Mouse (Mus musculus) cerebellum, postnatal 36 days (tissue): ENCODE measurements around the gene Pih1d1.
"Not testable (repeated sequence)": the region's sequence is repeated elsewhere in the genome, so short reads cannot be mapped to it uniquely, and the experiment has no call there.

Source experiments
- DNase-seq, 2 experiments: peaks; one replicate each; pipeline ENCODE4 v3.0.0; 2021 to 2022; ENCODE audit warnings: mixed read lengths in 2 of 2

Gene Pih1d1

DNA sequence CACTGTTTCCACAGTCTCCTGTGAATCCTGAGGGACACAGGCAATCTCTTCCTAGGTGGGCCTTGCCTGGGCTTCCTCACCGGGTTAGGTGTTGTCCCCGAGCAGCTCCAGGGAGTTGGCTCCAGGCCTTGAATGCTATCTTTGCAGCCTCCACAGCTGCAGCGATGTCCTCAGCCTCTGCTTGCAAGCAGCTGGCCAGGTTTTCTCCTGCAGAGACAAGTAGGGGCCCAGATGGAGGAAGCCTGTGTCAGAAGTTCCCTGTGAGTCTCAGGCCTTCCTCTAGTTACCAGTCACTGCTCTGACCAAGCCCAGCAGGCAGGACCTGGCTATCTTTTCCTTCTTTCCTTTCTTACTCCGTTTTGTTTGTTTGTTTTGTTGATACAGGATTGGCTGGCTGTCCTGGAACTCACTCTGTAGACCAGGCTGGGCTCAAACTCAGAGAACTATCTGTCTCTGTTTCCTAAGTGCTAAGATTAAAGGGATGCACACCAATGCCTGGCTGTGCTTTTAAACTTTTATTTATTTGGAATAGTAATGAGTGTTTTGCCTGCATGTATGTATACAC lies 5.5 kb upstream of the Pih1d1 start:
- DNase-seq: no peak

DNA sequence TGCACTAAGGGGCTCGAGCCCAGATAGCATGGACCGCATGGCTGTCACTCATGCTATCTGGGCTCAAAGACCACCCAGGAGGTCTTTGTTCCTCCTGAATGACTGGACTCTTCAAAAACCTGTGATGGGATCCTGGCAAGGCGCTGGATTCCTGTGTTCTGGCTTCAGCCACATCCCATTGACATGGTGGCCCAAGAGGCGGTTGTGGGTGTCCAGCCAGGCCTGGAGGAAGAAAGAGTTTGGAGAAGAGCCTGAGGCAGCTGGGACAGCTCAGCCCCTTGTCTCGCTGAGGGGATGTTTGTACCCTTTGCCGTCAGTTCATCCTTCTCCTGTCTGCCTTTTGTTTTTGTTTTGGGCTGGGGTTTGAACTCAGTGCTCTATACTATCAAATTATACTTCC lies 4.6 kb upstream of the Pih1d1 start:
- DNase-seq: no peak

DNA sequence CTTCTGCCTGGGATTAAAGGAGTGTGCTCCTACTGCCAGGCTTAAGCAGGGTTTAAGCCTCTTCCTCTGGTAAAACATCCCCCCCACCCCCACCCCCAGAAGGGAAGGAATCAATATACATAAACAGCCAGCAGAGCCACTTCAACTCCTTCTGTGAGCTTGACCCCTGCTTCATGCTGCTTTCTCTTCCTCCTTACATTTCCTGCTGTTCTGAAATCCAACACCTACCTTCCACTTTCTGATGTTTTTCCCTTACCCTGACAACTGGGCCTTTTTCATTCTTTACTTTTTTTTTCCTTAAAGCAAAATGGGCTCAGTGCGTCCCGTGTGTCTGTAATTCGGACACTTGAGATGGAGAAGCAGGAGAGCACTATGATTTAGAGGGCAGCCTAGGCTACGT lies 3.8 kb upstream of the Pih1d1 start:
- DNase-seq: no peak

DNA sequence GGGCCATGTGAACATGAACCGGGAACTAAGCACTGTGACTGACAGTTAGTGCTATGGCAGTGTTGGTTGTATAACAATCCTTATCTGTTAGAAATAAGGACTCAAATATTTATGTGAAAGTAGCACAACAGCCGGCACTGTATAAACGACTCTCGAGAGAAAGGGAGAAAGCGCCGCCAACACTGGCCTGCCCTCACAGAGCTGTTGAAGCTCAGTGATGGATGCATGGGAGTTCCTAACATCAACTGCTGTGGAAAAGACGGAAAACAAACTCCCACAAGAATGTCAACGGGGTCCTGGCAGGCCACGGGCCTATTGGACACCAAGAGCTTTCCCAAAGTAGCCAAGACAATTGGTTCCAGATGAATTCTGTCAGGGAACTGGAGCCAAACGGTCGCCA lies 2.8 kb upstream of the Pih1d1 start:
- no peak for DNase-seq

DNA sequence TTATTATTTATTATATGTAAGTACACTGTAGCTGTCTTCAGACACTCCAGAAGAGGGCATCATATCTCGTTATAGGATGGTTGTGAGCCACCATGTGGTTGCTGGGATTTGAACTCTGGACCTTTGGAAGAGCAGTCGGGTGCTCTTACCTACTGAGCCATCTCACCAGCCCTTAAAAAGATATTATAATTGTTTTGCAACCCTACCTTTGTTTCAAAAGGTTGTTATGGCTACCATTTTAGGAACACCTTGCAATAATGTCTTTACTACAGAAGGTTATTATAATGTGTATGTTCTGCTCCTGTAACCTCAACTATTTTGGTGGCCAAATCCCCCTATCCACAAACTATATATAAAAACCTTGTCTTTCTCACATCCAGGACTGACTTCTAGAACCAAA lies 1.1 kb upstream of the Pih1d1 start:
- not testable (repeated sequence) for DNase-seq

DNA sequence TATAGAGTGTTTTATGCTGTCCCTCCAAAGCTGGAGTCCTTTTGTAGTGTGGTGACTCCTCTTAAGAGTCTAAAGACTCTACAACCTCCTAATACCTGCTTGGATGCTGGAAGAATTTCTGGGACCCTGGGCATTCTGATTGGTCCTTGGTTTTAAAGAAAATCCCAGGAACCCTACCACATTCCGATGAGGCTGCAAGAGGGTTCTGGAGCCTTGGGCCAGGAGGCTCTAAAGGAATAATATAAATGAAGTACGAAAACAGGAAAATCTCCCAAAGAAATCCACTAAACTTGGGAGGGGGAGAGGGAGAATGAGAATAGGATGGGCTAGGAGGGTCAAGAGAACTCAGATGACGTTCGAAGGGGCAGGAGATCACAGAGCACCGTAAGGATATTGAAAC lies 517 bp upstream of the Pih1d1 start:
- DNase-seq: no peak

DNA sequence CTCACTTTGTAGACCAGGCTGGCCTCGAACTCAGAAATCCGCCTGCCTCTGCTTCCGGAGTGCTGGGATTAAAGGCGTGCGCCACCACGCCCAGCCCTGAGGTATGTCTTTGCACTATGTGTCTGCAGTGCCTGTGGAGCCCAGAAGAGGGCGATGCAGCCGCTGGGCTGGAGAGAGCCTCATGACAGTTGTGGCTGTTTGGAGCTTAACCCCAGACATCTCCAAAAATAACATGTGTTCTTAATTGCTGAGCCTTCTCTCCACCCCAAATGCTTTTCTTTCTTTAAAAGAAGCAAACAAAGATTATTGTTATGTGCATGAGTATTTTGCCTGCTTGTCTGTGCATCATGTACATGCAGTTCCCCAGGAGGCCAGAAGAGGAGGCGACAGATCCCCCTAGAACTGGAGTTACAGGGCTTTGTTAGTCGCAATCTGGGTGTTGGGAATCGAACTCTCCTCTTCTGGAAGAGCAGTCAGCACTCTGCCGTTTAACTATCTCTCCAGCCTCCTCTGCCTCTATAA lies 951 bp downstream of the Pih1d1 start:
- peak; percentile 66 to 68 for DNase-seq

DNA sequence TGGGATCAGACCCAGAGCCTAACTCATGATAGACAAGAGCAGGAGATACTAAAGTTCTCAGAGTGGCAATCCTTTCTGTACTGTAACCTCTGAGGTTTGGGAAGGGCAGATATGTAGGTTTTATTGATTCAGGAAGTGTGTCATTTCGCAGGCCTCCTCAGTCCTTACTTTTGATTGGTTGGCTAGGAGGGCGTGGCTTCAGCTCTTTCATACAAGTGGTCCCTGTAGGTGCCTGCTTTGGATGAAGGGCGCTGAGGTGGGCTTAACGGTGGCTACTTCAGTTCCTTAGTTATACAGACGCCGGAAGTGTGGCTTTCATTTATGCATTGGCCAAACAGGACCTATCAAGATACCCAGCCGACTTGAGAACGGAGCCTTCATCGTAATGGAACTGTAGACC lies 1.5 kb downstream of the Pih1d1 start:
- DNase-seq: no peak

DNA sequence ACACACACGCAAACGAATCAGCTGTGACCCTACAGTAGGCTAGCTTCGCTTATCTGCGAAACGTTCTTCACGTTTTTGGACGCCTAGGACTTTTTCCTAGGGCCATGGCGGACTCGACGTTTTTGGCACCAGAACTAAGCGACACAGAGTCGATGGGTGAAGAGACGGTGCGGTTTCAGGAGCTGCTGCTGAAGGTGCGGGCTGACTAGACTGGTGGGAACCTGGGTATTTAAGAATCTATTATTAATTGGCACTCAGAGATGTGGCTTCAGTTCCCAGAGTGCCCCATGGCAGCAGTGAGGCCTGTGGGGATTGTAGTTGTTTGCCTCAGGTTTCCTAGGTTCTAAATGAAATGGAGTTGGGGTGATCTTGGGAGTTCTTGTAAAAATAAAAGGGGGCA lies 2.1 kb downstream of the Pih1d1 start:
- DNase-seq: no peak

DNA sequence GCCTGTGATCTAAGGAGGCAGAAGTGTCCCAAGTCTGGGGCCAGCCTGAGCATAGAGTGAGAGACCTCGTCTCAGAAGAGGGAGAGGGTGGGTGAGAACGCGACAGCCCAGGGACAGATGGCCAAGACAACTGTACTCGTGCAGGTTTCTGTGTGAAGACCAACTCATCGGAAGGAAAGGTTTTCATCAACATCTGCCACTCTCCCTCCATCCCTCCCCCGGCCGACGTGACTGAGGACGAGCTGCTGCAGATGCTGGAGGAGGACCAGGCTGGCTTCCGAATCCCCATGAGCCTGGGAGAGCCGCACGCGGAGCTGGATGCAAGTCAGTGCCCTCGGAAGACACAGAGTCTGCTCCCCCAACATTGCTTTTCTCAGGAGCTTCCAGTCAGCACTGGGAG lies 3.4 kb downstream of the Pih1d1 start:
- no peak for DNase-seq

DNA sequence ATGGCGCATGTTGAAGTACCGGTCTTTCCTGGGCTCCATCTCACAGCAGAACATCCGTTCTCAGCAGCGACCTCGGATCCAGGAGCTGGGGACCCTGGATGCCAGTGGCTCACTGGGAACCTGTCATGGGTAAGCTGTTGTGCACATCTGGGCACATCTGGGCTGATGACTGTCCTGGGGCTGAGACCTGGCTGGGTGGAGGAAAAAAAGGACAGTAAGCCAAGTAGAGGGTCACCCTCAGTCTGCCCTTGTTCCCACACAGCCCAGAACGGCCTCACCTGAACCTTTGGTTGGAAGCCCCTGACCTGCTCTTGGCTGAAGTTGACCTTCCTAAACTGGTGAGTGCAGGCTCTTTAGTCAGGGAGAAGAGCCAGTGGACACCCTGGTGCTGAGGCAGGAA lies 4.9 kb downstream of the Pih1d1 start:
- no peak for DNase-seq

DNA sequence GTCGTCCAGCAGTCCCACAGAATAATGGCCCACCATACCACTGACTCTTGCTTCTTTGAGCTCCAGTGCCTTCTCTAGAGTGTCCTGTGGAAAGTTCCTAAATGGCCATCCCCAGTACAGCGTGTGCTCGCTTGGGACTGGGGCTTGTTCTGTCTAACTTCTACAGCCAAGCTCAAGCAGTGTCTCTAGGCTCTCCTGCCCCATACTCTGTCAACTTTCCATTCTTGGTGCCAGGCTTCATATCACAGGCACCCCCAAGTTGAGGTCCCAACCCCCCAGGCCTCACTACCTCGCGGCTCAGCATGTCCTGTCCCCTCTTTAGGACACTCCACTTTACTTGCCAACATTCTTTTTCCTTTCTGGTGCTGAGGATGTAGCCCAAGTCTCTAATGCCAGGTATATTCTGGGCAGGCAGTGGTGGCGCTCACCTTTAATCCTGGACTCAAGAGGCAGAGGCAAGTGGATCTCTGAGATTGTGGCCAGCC lies 6.3 kb downstream of the Pih1d1 start:
- DNase-seq: no peak

DNA sequence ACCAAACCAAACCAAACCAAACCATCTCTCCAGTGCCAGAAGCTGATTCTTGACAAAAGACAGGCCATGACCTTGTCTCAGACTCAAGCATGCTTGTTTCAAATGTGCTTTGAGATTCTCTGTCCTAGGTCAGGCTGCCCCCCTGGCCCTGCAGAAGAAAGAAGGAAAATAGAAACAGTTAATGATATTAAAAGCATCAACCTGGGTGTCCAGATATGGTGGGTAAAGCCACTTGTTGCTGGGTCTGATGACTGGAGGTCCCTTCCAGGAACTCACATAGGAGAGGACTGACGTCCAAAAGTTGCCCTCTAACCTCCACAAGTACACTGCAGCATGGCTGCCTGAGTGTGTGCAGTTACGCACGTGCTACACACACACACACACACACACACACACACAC lies 6.8 kb downstream of the Pih1d1 start:
- no peak for DNase-seq

DNA sequence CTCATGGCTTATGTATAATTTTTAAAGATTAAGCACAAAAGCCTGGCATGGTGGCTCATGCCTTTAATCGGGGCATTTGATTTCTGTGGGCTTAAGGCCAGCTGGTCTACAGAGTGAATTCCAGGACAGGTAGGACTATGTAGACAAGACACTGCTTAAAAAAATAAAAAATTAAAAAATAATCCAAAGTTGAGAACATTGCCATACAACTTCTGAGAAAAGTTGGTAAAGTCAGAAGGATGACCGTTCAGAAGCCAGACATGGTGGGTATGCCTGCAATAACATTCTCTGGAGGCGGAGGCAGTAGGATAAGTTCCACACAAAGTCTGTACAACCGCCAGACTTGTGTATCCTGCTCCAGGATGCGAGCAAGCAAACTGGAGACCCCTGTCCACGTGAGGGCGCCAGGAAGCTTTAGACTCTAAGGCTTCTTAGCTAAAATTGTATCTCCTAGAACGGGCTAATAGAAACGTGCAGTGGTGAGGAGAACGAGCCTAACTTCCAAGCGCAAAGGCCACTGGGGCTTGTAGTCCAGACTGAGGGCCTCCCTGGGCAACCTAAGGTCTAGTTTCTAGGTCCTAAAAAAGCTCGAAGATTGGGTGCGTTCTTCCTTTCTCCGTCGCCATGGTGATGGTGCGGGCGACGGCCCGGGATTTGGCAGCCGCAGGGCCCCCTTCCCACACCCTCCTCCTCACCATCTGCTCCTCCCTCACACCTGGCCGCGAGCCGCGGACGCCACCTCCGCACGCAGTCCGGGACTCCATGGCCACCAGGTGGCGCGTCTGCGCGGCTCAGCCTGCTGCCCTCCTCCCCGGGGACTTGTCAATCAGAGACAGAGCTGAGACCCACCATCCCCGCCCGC lies 7.7 kb downstream of the Pih1d1 start:
- peak; percentile 98 to 99 for DNase-seq

DNA sequence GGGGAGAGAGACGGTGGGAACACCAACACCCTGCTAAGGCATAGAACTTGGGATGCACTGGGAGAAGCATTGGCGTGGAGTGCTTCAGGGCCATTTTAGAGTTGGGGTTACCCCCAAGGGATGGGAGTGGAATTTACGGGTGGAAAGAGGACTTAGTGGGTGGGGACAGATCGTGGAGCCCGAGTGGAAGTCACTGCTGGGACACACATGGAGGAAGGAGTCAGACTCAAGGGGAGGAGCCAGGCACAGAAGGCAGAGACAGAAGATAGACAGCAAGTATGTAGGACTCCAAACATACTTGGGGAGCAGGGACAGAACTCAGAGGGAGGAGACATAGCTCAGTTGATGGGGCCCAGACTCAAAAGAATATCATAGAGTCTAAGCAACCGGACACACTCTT lies 8.4 kb downstream of the Pih1d1 start:
- DNase-seq: no peak

DNA sequence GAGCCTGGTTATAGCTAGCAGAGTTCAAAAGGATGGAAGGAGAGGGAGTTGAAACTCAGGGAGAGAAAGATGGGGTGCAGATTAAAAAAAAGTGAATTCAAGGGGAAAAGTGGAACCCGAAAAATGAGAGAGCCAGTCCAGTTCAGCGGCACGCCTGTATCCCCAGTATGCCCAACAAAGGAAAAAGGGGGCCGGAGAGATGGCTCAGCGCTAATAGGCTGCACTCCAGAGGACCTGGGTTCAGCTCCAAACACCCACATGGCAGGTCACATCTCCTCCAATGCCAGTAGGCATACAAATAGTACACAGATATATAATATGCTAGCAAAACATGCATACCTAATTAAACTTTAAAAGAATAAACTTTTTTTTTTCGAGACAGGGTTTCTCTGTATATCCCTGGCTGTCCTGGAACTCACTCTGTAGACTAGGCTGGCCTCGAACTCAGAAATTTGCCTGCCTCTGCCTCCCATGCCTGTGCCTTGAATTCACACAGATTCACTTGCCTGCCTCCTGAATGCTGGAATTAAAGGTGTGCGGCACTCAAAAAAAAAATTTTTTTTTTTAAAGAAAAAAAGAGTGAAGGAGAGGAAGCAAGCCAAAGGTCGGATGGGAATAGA lies 9.0 kb downstream of the Pih1d1 start:
- DNase-seq: no peak

DNA sequence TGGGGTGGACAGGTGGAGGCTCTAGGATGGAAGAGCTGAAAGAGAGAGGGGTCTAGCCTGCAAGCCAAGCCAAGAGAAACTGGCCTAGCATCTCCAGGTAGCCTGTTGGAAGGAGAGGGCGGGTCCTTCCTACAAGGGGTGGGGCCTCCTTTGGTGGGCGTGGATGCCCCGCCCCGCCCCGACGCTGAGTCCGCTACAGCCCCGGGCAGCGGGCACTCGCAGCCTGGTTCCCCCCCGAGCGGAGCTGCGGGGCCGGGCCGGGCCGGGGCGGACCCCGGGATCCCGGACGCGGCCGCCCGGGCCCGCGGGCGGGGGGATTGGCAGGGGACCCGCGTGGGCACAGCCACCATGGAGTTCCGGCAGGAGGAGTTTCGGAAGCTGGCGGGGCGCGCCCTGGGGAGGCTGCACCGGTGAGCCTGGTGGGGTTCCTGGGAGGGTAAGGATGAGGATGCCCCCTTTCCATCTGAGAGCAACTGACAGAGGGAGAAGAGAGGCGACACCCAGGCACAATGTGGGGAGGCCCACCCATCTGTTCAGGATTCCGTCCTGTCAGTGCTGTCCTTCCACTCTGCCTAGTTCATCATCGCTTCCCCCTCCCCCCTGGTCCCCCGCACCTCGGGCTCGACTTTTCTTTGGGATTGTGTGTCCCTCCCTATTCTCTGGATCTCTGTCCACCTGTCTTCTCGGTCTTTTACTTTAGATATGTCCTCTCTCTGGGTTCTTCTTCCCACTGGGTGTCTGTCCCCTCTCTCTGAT lies 9.8 kb downstream of the Pih1d1 start, which contains the start of gene Slc17a7:
Gene Slc17a7 (plus strand): TSS at position 215 of the 756 bp plus-strand sequence.
- peak; percentile 79 to 85 for DNase-seq

DNA sequence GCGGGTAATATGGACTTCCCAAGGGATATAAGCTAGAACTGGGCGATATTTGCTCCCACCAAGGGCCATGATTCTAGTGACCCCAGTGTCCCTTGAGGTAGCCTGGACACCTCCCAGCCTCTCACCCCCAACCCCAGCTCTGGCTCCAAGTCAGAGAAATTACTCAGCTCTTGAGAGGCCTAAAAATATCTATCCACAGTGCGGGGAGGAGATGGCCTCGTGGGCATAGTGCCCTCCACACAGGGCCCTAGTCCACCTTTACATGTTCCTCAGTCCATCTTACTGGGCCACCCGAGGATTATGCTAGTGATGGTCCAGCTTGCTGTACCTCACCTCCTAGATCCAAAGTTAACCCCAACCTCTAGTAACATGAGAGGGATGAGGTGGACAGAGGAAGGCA lies 10.7 kb downstream of the Pih1d1 start:
- peak; percentile 66 to 74 for DNase-seq

DNA sequence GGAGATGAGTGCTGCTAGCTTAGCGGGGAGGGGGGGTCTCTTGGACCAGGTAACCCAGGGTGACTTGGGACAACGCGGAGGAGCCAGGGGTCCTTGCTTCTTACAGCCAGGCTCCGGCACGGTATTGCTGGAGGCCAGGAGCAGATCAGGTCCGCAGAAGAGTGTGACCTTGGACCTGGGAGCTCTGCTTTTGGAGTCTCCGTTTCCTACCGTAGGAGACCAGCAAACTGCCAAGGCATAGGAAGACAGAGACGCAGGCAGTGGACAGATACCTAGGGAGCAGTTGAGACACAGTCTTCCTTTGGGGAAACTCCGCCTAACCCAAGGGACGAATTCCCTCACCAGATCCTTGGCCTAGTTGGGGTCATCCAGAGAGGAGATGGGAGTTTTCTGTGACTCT lies 11.6 kb downstream of the Pih1d1 start:
- peak in 1 of 2 experiments; percentile 22 for DNase-seq

DNA sequence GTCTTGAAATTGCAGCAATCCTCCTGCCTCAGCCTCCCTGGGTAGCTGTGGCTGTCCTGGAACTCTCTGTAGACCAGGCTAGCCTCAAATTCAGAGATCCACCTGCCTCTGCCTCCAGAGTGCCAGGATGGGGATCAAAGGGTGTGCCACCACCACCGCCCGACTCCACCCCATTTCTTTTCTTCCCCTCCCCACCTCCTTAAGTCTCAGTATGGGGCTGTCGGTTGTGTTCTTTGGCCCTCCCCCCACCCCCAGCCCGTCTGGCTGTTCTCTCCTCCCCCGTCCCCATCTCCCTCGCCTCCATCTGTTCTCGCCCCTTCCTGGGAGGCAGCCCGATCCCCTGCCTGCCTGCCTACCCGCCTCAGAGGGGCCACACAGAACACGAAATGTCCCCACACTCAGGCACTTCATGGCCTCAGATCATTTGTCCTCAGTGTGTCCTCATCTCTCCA lies 12.9 kb downstream of the Pih1d1 start:
- DNase-seq: peak; percentile 59 to 71

DNA sequence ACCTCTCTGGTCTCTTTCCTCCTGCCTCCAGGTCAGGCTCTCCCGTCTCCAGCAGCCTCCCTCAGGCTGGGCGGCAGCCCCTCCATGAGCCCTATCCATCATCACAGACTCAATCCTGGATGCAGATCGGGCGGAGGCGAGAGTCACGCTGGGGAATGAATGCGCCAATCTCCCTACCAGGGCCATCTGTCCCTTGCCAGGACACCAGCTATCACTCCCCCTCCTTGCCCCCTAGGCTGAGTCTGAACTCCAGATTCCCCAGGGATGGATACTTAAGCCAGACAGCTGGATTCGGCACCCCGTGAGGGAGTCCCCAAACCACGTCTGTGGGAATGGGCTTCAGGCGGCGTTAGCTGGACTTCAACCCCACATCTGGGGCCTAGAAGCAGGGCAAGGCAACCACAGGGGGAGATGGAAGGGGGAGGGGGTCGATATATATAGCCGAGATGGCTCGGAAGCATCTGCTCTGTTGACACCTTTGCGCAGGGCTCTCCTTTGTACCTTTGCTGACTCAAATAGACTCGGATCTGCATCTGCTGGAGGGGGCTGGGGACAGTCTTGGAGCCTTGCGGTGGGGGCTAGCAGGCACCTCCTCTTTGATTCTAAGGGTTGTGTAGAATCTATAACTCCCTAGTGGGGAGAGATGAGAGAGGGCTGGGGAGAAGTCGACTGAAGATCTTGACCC lies 13.8 kb downstream of the Pih1d1 start:
- peak; percentile 76 to 79 for DNase-seq

DNA sequence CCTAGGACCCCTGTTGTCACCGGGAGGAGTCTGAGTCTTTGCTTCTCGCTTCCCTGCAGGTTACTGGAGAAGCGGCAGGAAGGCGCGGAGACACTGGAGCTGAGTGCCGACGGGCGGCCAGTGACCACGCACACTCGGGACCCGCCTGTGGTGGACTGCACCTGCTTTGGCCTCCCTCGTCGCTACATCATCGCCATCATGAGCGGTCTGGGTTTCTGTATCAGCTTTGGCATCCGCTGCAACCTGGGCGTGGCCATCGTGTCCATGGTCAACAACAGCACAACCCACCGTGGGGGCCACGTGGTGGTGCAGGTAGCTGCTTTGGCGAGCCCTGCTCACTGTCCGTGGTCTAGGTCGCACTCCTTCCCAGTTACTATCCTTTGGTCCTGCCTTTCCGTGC lies 14.6 kb downstream of the Pih1d1 start:
- DNase-seq: peak; percentile 62 to 64
